Comparison of ENCODE assay signal across 8 mouse cellular contexts in the genomic region with DNA sequence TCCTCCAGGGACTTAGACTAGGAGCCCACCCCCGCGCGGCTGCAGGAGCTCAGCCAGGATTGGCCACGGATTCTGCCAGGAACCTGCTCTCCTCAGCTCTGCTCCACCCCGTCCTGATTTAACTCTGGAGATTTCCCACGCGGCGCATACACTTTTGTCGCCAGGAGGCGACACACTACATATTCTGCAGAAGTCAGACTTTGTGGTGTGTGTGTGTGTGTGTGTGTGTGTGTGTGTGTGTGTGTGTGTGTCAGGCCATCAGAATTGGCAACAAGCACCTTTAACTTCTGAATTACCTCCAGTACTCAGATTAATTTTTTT. TPM values are rescaled to one million over a fixed set of nuclear protein-coding genes. Genes with fewer than 3 reads are reported as not detected.
DNase-seq lines count a peak whose midpoint lies in the region; ATAC-seq lines count a peak whose summit lies in the region.

No protein-coding gene starts in this region.

- H3K9ac ChIP-seq in forebrain, embryonic 12.5 days, result no peak overlapping the region
- H3K9ac ChIP-seq in heart, embryonic 16.5 days (ENCODE audit: low read length), result peak overlapping the region; percentile 18
- no peak overlapping the region for H3K9ac ChIP-seq in liver, embryonic 15.5 days
- H3K9ac ChIP-seq in neural tube, embryonic 14.5 days (replicated peaks; ENCODE audit: low read depth, low read length), result no peak overlapping the region

- H3K4me1 ChIP-seq in forebrain, embryonic 12.5 days, result peaks cover 25% of the 10 kb centered on the region
- 0 out of 2 replicates have a peak, but pooled peaks cover 4% of the 10 kb centered on the region for H3K4me1 ChIP-seq in heart, embryonic 16.5 days (ENCODE audit: control insufficient read depth, insufficient read depth, low read length)
- no peaks in the 10 kb centered on the region for H3K4me1 ChIP-seq in liver, embryonic 15.5 days (replicated peaks)
- no peaks in the 10 kb centered on the region for H3K4me1 ChIP-seq in neural tube, embryonic 14.5 days (ENCODE audit: control insufficient read depth, insufficient read depth, low read length)

- peak overlapping the region; percentile 36 for H3K4me2 ChIP-seq in forebrain, embryonic 12.5 days
- peak overlapping the region; percentile 54 for H3K4me2 ChIP-seq in heart, embryonic 16.5 days (ENCODE audit: low read depth, low read length)
- H3K4me2 ChIP-seq in liver, embryonic 15.5 days, result peak overlapping the region; percentile 35
- no peak overlapping the region for H3K4me2 ChIP-seq in neural tube, embryonic 14.5 days (ENCODE audit: low read depth, low read length)

- under 1% methylated on average over 10 of the region's 10 CpGs for WGBS in forebrain, embryonic 12.5 days
- under 1% methylated on average over 10 of the region's 10 CpGs for WGBS in heart, embryonic 16.5 days
- WGBS in liver, embryonic 15.5 days (ENCODE audit: insufficient replicate concordance), result under 1% methylated on average over 10 of the region's 10 CpGs
- WGBS in neural tube, embryonic 14.5 days, result under 1% methylated on average over 10 of the region's 10 CpGs

- H3K9me3 ChIP-seq in forebrain, embryonic 12.5 days, result no peaks in the 10 kb centered on the region
- H3K9me3 ChIP-seq in heart, embryonic 16.5 days (replicated peaks; ENCODE audit: control insufficient read depth, low read length), result no peaks in the 10 kb centered on the region
- H3K9me3 ChIP-seq in liver, embryonic 15.5 days (replicated peaks), result no peaks in the 10 kb centered on the region
- H3K9me3 ChIP-seq in neural tube, embryonic 14.5 days (ENCODE audit: control insufficient read depth, low read length), result no peaks in the 10 kb centered on the region

- H3K36me3 ChIP-seq in forebrain, embryonic 12.5 days (replicated peaks), result no peaks in the 10 kb centered on the region
- no peaks in the 10 kb centered on the region for H3K36me3 ChIP-seq in heart, embryonic 16.5 days (ENCODE audit: control insufficient read depth, insufficient read depth)
- H3K36me3 ChIP-seq in liver, embryonic 15.5 days (replicated peaks), result no peaks in the 10 kb centered on the region
- no peaks in the 10 kb centered on the region for H3K36me3 ChIP-seq in neural tube, embryonic 14.5 days (ENCODE audit: control insufficient read depth, insufficient read depth, low read length)

- no peak overlapping the region for H3K4me3 ChIP-seq in forebrain, embryonic 12.5 days (replicated peaks)
- H3K4me3 ChIP-seq in heart, embryonic 16.5 days (ENCODE audit: low read length), result no peak overlapping the region
- H3K4me3 ChIP-seq in liver, embryonic 15.5 days (replicated peaks), result no peak overlapping the region
- no peak overlapping the region for H3K4me3 ChIP-seq in neural tube, embryonic 14.5 days (ENCODE audit: low read depth, low read length)

- DNase-seq in CD4-positive, CD25-positive, alpha-beta regulatory T cell, adult 2 months (ENCODE audit: low read depth, low spot score), result peak; percentile 81
- DNase-seq in c-Kit-positive CD71-positive TER-119-positive erythroid progenitor cells, embryonic 14.5 days (ENCODE audit: low spot score), result peak; percentile 34
- DNase-seq in kidney, postnatal 36 days, result peak; percentile 91 to 93
- DNase-seq in thymus, adult 18-20 months, result peak; percentile 36 to 42

- H3K27me3 ChIP-seq in forebrain, embryonic 12.5 days, result no peaks in the 10 kb centered on the region
- H3K27me3 ChIP-seq in heart, embryonic 16.5 days (ENCODE audit: control insufficient read depth, insufficient read depth, low read length), result no peaks in the 10 kb centered on the region
- peaks cover 23% of the 10 kb centered on the region for H3K27me3 ChIP-seq in liver, embryonic 15.5 days
- no peaks in the 10 kb centered on the region for H3K27me3 ChIP-seq in neural tube, embryonic 14.5 days (ENCODE audit: control insufficient read depth, insufficient read depth, low read length)

- ATAC-seq in forebrain, embryonic 12.5 days (ENCODE audit: low FRiP score), result peak; percentile 69
- peak; percentile 77 for ATAC-seq in heart, embryonic 16.5 days (replicated peaks; ENCODE audit: extremely low read depth, insufficient read depth, low FRiP score)
- ATAC-seq in liver, embryonic 15.5 days (ENCODE audit: insufficient read depth), result peak; percentile 56
- peak; percentile 72 for ATAC-seq in neural tube, embryonic 14.5 days (ENCODE audit: low read depth)

- peak overlapping the region; percentile 63; the same call in 1 of the 2 replicates for H3K27ac ChIP-seq in forebrain, embryonic 12.5 days
- H3K27ac ChIP-seq in heart, embryonic 16.5 days (ENCODE audit: low read length), result no peak overlapping the region
- H3K27ac ChIP-seq in liver, embryonic 15.5 days (replicated peaks), result peak overlapping the region; percentile 72; the same call in 1 of the 2 replicates
- H3K27ac ChIP-seq in neural tube, embryonic 14.5 days (ENCODE audit: low read depth, low read length), result no peak overlapping the region

RNA-seq across cellular contexts. Expression of a gene that starts 10.0 kb away (rescaled TPM):
- 3.1 and 3.3 TPM in 2 replicates for polyA plus RNA-seq in forebrain, embryonic 12.5 days (2016; fragmentation: Nextera tagmentation; extraction: Ambion mirVana)
- 1.2 and 1.6 TPM in 2 replicates for polyA plus RNA-seq in heart, embryonic 16.5 days (2015; fragmentation: Nextera tagmentation; extraction: Ambion mirVana)
- polyA plus RNA-seq in liver, embryonic 15.5 days (2015; fragmentation: Nextera tagmentation; extraction: Ambion mirVana), result 0.53 and 0.67 TPM in 2 replicates
- polyA plus RNA-seq in neural tube, embryonic 14.5 days (2014; fragmentation: Nextera tagmentation; extraction: Ambion mirVana), result 1.9 and 2.0 TPM in 2 replicates

RNA-seq across cellular contexts. Expression of a gene that starts 23.2 kb away (rescaled TPM):
- 1,649 and 1,743 TPM in 2 replicates for polyA plus RNA-seq in forebrain, embryonic 12.5 days (2016; fragmentation: Nextera tagmentation; extraction: Ambion mirVana)
- 1,867 and 2,124 TPM in 2 replicates for polyA plus RNA-seq in heart, embryonic 16.5 days (2015; fragmentation: Nextera tagmentation; extraction: Ambion mirVana)
- 755 and 825 TPM in 2 replicates for polyA plus RNA-seq in liver, embryonic 15.5 days (2015; fragmentation: Nextera tagmentation; extraction: Ambion mirVana)
- polyA plus RNA-seq in neural tube, embryonic 14.5 days (2014; fragmentation: Nextera tagmentation; extraction: Ambion mirVana), result 1,682 and 1,948 TPM in 2 replicates

RNA-seq across cellular contexts. Expression of a gene that starts 38.2 kb away (rescaled TPM):
- polyA plus RNA-seq in forebrain, embryonic 12.5 days (2016; fragmentation: Nextera tagmentation; extraction: Ambion mirVana), result 303 and 310 TPM in 2 replicates
- polyA plus RNA-seq in heart, embryonic 16.5 days (2015; fragmentation: Nextera tagmentation; extraction: Ambion mirVana), result 112 and 114 TPM in 2 replicates
- 63.7 and 64.5 TPM in 2 replicates for polyA plus RNA-seq in liver, embryonic 15.5 days (2015; fragmentation: Nextera tagmentation; extraction: Ambion mirVana)
- polyA plus RNA-seq in neural tube, embryonic 14.5 days (2014; fragmentation: Nextera tagmentation; extraction: Ambion mirVana), result 245 and 254 TPM in 2 replicates

RNA-seq across cellular contexts. Expression of a gene that starts 46.0 kb away (rescaled TPM):
- polyA plus RNA-seq in forebrain, embryonic 12.5 days (2016; fragmentation: Nextera tagmentation; extraction: Ambion mirVana), result 4.1 and 7.3 TPM in 2 replicates
- polyA plus RNA-seq in heart, embryonic 16.5 days (2015; fragmentation: Nextera tagmentation; extraction: Ambion mirVana), result 15.5 and 16.2 TPM in 2 replicates
- 50.5 and 54.2 TPM in 2 replicates for polyA plus RNA-seq in liver, embryonic 15.5 days (2015; fragmentation: Nextera tagmentation; extraction: Ambion mirVana)
- 4.3 and 7.5 TPM in 2 replicates for polyA plus RNA-seq in neural tube, embryonic 14.5 days (2014; fragmentation: Nextera tagmentation; extraction: Ambion mirVana)

RNA-seq across cellular contexts. Expression of a gene that starts 49.7 kb away (rescaled TPM):
- 7.6 and 7.8 TPM in 2 replicates for polyA plus RNA-seq in forebrain, embryonic 12.5 days (2016; fragmentation: Nextera tagmentation; extraction: Ambion mirVana)
- polyA plus RNA-seq in heart, embryonic 16.5 days (2015; fragmentation: Nextera tagmentation; extraction: Ambion mirVana), result 655 and 710 TPM in 2 replicates
- polyA plus RNA-seq in liver, embryonic 15.5 days (2015; fragmentation: Nextera tagmentation; extraction: Ambion mirVana), result 117 and 142 TPM in 2 replicates
- 108 and 158 TPM in 2 replicates for polyA plus RNA-seq in neural tube, embryonic 14.5 days (2014; fragmentation: Nextera tagmentation; extraction: Ambion mirVana)

Comparison
In these comparisons a context has a peak if more than half of its experiments do, and no peak if none do; other contexts are left out.
1. DNase-seq: peak in every context shown above with its lines; median percentile 92 in kidney, postnatal 36 days; 81 in CD4-positive, CD25-positive, alpha-beta regulatory T cell, adult 2 months; 39 in thymus, adult 18-20 months; 34 in c-Kit-positive CD71-positive TER-119-positive erythroid progenitor cells, embryonic 14.5 days.
2. H3K27ac ChIP-seq: peak in forebrain, embryonic 12.5 days (single experiment) and liver, embryonic 15.5 days (single experiment); none in heart, embryonic 16.5 days (single experiment) and neural tube, embryonic 14.5 days (single experiment).
3. Peak in every context shown above with its lines, with median percentiles within 50 percentile points of each other: ATAC-seq.